Mouse (Mus musculus): ENCODE measurements at regions not wholly inside any gene's neighbourhood (a gene's known extent, or its start where the extent isn't known, plus 50 kb on each side); places are given as distances from the start of the nearest gene placed in this dataset.

DNA sequence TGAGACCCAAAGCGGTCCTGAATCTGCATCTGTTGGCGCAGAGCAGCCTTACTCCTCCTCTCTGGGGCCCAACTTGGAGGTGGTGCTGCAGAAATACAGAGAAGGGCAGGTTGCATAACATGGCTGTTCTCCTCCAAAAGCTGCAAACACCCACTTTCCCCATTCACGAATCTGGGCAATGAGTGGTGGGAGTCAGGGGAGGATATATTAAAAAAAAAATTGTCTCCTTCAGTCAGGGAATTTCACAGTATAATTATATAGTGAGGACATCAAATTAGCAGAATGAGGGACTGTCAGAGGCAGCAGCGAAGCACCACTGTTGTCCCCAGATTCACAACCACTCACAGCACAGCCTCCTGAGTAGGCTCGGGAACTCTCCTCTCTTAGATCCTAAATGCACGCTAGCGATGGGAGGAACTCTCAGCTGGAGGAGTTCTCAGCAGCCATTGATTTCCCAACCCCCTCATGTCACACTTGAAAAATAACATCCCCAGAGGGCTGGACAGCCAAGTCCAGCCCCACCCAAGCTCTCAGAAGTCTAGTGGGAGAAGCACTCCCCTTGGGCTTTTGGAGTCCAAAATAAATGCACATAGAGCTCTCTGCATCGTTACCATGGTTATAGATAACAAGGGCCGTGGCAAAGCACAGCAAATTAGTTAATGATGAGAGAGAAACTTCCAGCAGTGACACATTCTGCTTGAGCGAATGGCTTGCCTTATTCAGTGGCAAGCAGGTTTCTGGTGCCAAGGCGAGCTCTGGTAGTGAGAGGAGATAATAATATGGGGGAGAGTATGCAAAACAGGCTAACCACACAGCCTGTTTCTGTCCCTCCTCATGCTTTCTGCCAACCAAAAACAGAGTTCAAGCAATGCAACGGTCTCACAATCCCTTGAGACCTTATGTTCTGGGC, 67.6 kb upstream of the Rasgrf1 start:
- DNase-seq (ENCODE audit: low spot score) (peak; percentile 8), ATAC-seq (replicated peaks; ENCODE audit: low FRiP score, low read depth) (no peak)
- WGBS, result 57% methylated on average over 12 of the region's 12 CpGs

DNA sequence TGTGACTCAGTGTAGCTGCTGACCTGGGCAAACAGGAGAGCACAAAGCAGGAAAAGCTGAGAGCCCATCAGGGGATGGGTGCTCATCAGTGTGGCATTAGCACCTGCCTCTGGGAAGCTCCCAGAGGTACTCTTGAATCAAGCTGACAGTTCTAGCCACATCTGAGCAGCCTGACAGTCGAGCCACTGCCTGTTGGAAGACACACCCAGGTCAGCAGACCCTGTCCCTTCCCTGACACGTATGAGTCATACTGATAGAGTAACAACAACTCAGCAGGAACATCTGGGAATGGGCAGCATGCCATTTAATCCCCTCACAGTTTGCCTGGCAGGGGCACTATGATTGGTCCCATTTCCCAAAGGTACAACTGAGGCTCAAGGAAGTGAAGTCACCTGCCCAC, 68.3 kb upstream of the Rasgrf1 start:
- Histone ChIP-seq H3K4me1 (replicated peaks; ENCODE audit: insufficient read depth, low read length) (no peaks in the 10 kb centered on the region), H3K27ac (no peak overlapping the region), H3K36me3 (ENCODE audit: insufficient read depth, low read length) (no peaks in the 10 kb centered on the region), H3K9ac (ENCODE audit: low read depth, low read length) (no peak overlapping the region), H3K4me3 (replicated peaks; ENCODE audit: low read depth, low read length) (no peak overlapping the region), H3K27me3 (ENCODE audit: insufficient read depth, low read length) (no peaks in the 10 kb centered on the region), H3K4me2 (ENCODE audit: low read length) (no peak overlapping the region), H3K9me3 (replicated peaks; ENCODE audit: low read length) (no peaks in the 10 kb centered on the region)
- no peak for DNase-seq (ENCODE audit: low spot score)
- WGBS, result 43% methylated on average over 2 of the region's 2 CpGs
- no peak for ATAC-seq (replicated peaks; ENCODE audit: low FRiP score, low read depth)
- TF ChIP-seq CTCF (IDR thresholded peaks at IDR 0.05; ENCODE audit: low read depth), result no peak

More for the DNA sequence above, 67.6 kb upstream of the Rasgrf1 start:
- TF ChIP-seq CTCF (IDR thresholded peaks at IDR 0.05; ENCODE audit: low read depth), result no peak
- H3K4me3 ChIP-seq (replicated peaks; ENCODE audit: low read depth, low read length), result no peak overlapping the region
- H3K9ac ChIP-seq (ENCODE audit: low read depth, low read length), result no peak overlapping the region
- no peak overlapping the region for H3K4me2 ChIP-seq (ENCODE audit: low read length)
- H3K9me3 ChIP-seq (replicated peaks; ENCODE audit: low read length), result no peaks in the 10 kb centered on the region
- H3K27ac ChIP-seq, result no peak overlapping the region
- no peaks in the 10 kb centered on the region for H3K27me3 ChIP-seq (ENCODE audit: insufficient read depth, low read length)
- no peaks in the 10 kb centered on the region for H3K36me3 ChIP-seq (ENCODE audit: insufficient read depth, low read length)
- no peaks in the 10 kb centered on the region for H3K4me1 ChIP-seq (replicated peaks; ENCODE audit: insufficient read depth, low read length)

DNA sequence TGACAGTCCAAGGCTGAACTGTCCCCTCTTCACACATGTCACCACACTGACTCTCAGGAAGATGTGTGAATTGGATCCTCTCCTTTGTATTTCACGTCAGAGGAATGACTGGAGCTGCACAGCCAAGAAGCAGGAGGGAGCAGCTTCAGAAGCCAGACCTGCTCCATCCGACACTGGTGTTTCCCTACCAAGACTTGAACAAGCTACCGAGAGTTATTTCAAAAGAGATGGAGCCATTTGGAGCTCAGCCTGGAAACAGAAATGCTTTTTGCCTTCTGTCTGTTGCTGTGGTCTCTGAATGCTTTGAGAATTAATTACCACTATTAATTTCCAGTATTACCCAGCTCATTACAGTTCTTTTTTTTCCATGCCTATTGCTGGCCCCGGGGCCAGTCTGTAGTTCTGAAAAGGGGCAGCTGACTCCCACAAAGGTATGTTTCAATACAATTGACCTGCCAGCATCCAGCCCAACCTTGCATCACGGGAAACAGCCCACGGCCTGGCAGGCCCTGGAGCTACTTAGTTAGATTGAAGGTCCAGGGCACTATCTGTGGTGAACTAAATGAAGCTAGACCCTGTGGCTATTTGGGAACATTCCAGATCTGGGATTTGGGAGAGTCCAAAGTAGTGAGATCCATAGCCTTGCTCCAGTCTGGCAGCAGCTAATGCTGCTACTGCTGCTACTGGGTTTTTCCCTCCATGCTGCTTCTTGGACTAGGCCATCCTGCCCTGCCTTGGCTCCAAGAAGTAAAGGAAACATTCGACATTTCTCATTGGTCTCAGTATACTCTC, 73.1 kb upstream of the Rasgrf1 start:
- DNase-seq (ENCODE audit: low spot score), result no peak
- no peaks in the 10 kb centered on the region for H3K27me3 ChIP-seq (ENCODE audit: insufficient read depth, low read length)
- WGBS, result 82% methylated on average over 7 of the region's 7 CpGs

DNA sequence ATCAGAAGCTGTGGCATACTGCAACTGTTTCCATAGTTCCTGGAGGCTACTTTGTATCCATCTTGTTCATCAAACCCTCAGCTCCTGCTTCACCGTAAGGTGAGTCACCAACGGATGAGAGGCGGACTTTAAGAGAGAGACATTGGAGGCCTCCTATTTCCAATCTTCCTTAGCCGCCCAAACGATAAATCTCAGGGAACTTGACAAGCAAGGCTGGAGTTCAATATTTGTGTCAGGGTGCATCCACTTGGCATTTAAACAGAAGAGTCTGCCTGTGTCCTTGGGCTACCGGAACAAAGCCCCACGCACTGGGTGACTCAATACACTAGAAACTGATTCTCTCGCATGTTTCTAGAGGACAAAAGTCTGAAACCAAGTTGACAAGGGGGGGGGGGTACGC, 76.1 kb upstream of the Rasgrf1 start:
- H3K9me3 ChIP-seq (replicated peaks; ENCODE audit: low read length), result no peaks in the 10 kb centered on the region
- H3K9ac ChIP-seq (ENCODE audit: low read depth, low read length), result no peak overlapping the region
- H3K27ac ChIP-seq, result no peak overlapping the region
- H3K4me1 ChIP-seq (replicated peaks; ENCODE audit: insufficient read depth, low read length), result no peaks in the 10 kb centered on the region
- no peaks in the 10 kb centered on the region for H3K36me3 ChIP-seq (ENCODE audit: insufficient read depth, low read length)
- H3K27me3 ChIP-seq (ENCODE audit: insufficient read depth, low read length), result no peaks in the 10 kb centered on the region
- no peak for ATAC-seq (replicated peaks; ENCODE audit: low FRiP score, low read depth)
- no peak for DNase-seq (ENCODE audit: low spot score)
- 78% methylated on average over 9 of the region's 9 CpGs for WGBS
- H3K4me2 ChIP-seq (ENCODE audit: low read length), result no peak overlapping the region
- H3K4me3 ChIP-seq (replicated peaks; ENCODE audit: low read depth, low read length), result no peak overlapping the region
- TF ChIP-seq CTCF (IDR thresholded peaks at IDR 0.05; ENCODE audit: low read depth), result no peak

More for the DNA sequence above, 73.1 kb upstream of the Rasgrf1 start:
- H3K4me3 ChIP-seq (replicated peaks; ENCODE audit: low read depth, low read length), result no peak overlapping the region
- no peaks in the 10 kb centered on the region for H3K9me3 ChIP-seq (replicated peaks; ENCODE audit: low read length)
- no peaks in the 10 kb centered on the region for H3K36me3 ChIP-seq (ENCODE audit: insufficient read depth, low read length)
- H3K4me1 ChIP-seq (replicated peaks; ENCODE audit: insufficient read depth, low read length), result no peaks in the 10 kb centered on the region
- TF ChIP-seq CTCF (IDR thresholded peaks at IDR 0.05; ENCODE audit: low read depth), result no peak
- H3K4me2 ChIP-seq (ENCODE audit: low read length), result no peak overlapping the region
- H3K9ac ChIP-seq (ENCODE audit: low read depth, low read length), result no peak overlapping the region
- ATAC-seq (replicated peaks; ENCODE audit: low FRiP score, low read depth), result no peak
- no peak overlapping the region for H3K27ac ChIP-seq

DNA sequence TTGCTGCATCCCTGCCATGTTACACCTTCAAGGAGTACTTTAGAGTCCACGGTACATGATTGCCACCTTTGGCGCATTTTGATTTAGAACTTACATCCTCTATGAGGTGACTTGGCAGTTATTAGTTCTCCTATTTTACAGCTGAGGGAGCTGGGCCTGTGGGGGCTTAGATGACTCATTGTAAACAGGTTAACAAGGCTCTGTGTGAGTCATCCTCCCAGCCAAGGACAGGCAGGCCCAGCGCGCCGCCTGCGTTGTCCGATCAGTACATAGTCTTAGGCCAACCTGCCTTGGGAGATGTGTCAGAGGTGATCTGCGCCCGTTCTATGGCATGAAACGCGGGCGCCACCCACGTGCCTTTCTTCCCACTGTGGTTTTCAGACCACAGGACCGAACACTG, 77.9 kb upstream of the Rasgrf1 start:
- 85% methylated on average over 14 of the region's 14 CpGs for WGBS
- H3K4me3 ChIP-seq (replicated peaks; ENCODE audit: low read depth, low read length), result no peak overlapping the region
- no peak for ATAC-seq (replicated peaks; ENCODE audit: low FRiP score, low read depth)
- H3K4me1 ChIP-seq (replicated peaks; ENCODE audit: insufficient read depth, low read length), result no peaks in the 10 kb centered on the region
- no peak overlapping the region for H3K27ac ChIP-seq
- H3K9ac ChIP-seq (ENCODE audit: low read depth, low read length), result no peak overlapping the region
- H3K36me3 ChIP-seq (ENCODE audit: insufficient read depth, low read length), result no peaks in the 10 kb centered on the region
- no peaks in the 10 kb centered on the region for H3K27me3 ChIP-seq (ENCODE audit: insufficient read depth, low read length)
- TF ChIP-seq CTCF (IDR thresholded peaks at IDR 0.05; ENCODE audit: low read depth), result no peak
- H3K4me2 ChIP-seq (ENCODE audit: low read length), result no peak overlapping the region
- H3K9me3 ChIP-seq (replicated peaks; ENCODE audit: low read length), result no peaks in the 10 kb centered on the region
- no peak for DNase-seq (ENCODE audit: low spot score)

DNA sequence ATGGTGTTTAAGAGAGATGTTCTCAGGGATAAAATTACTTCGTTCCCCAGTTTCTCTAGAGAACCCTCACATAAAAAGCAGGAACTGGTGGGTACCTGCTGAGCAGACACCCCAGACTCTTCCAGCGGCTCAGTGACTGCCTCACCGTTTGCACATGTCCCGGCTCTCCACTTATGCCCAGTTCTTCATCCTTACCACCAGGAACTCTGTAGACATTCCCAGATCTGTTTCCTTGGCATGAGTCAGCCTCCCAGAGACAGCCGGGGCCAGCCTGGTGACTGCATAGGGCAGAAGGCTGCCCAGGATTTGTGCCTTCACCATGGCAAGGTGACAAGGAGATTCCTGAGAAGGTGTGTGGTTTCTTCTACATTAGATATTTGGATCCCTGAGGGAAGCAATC, 81.6 kb upstream of the Rasgrf1 start:
- H3K4me2 ChIP-seq (ENCODE audit: low read length), result no peak overlapping the region
- DNase-seq (ENCODE audit: low spot score), result no peak
- no peak for TF ChIP-seq CTCF (IDR thresholded peaks at IDR 0.05; ENCODE audit: low read depth)
- ATAC-seq (replicated peaks; ENCODE audit: low FRiP score, low read depth), result no peak
- H3K27me3 ChIP-seq (ENCODE audit: insufficient read depth, low read length), result no peaks in the 10 kb centered on the region
- no peak overlapping the region for H3K4me3 ChIP-seq (replicated peaks; ENCODE audit: low read depth, low read length)
- no peaks in the 10 kb centered on the region for H3K4me1 ChIP-seq (replicated peaks; ENCODE audit: insufficient read depth, low read length)
- H3K36me3 ChIP-seq (ENCODE audit: insufficient read depth, low read length), result no peaks in the 10 kb centered on the region
- WGBS, result 90% methylated on average over 5 of the region's 5 CpGs
- no peaks in the 10 kb centered on the region for H3K9me3 ChIP-seq (replicated peaks; ENCODE audit: low read length)
- no peak overlapping the region for H3K27ac ChIP-seq
- H3K9ac ChIP-seq (ENCODE audit: low read depth, low read length), result no peak overlapping the region

Measured in kidney, postnatal 0 days (tissue).